Mouse (Mus musculus): Measurements from ENCODE around the gene Zfp740.

Gene Zfp740

GRCm38 (mm10) chr15:102248812-102249191, 45.8 kb downstream of the Zfp740 start:
- no peak for DNase-seq

- DNase-seq = peak; percentile 56 to 70
These were observed 46.2 kb downstream of the Zfp740 start for GRCm38 (mm10) chr15:102249251-102249691.

DNA sequence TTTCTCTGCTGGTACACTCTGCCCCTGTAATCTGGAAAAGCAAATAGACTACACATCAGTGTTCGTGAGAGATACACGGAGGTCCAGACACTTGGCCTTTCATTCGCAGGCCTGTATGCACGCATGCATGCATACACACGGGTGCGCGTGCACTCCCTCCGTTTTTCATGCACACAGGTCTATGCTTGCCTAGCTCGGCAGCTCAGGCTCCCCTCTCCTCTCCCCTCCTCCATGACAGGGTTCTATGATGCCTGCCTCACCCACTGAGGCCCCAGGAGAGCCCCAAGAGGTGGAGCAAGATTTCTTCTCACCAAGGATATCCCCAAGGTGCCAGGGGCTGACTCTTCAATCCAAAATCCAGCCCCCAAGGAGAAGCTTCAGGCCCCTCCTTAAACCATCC, 46.9 kb downstream of the Zfp740 start:
- no peak for DNase-seq

GRCm38 (mm10) chr15:102250521-102250920, 47.5 kb downstream of the Zfp740 start:
- DNase-seq = no peak

GRCm38 (mm10) chr15:102255547-102256255, 52.7 kb downstream of the Zfp740 start:
- peak; percentile 75 to 89 for DNase-seq

- no peak for DNase-seq
These were observed 53.6 kb downstream of the Zfp740 start for GRCm38 (mm10) chr15:102256431-102257201.

DNA sequence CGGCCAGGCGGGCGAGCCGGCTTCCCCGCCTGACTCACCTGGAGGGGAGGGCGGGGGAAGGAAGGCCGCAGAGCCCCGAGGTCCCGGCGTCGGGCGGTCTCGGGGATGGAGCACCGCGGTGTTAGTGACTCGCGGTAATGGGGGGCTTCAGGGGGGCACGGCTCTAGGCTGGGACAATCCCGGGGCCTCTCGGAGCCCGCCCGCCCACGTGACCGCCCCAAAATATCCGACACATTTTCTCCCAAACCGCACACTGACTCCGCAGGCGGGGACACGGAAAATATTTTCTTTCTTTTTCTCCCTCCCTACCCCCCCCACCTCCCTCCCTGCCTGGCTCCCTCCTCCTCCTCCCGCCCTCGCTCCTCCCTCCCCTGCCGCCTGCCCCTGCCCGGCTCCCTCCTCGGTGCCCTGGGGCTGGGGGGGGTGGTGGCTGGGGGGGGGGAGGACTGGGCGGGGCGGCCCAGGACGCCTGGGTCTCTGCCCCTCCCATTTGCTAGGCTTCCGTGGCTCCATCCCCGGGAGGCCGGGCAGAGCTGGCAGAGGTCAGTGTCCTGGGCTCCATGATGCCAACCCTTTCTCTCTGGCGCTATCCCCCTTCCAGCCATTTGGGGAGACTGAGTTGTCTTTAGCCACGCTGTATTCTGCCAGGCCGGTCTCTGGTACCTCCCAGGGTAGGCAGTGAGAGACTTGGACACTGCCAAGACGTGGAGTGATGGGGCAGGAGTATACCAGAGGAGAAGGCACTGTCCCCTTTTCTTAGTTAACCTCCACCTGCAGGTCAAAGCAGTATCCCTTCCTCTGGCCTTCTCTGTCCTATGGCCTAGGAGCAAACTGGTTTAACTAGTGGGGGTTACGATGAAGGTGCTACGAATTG, 54.4 kb downstream of the Zfp740 start, which contains the start of gene Rarg:
Gene Rarg, minus strand, starts transcription at position 316 of the 874 bp plus-strand sequence.
- DNase-seq = peak; percentile 74 to 81

DNA sequence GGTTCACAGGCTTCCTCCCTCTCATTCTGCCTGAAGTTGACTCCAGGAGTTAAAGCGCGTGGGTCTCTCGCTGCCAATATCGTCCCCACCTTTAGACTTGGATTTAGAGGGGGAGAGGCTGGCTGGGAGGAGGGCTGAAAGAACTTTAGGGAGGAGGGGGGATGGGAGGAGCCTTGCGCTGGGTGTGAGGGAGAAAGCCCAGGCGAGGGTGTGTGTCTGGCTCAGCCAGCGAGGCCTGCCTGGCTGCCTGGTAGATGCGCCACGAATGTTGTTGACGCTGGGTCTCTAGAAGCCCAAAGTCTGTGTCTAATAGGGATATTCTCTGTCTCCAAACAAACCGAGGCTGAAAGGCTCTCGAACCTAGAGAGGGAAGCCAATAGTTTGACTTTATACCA, 55.0 kb downstream of the Zfp740 start:
- DNase-seq = peak; percentile 76 to 82

DNA sequence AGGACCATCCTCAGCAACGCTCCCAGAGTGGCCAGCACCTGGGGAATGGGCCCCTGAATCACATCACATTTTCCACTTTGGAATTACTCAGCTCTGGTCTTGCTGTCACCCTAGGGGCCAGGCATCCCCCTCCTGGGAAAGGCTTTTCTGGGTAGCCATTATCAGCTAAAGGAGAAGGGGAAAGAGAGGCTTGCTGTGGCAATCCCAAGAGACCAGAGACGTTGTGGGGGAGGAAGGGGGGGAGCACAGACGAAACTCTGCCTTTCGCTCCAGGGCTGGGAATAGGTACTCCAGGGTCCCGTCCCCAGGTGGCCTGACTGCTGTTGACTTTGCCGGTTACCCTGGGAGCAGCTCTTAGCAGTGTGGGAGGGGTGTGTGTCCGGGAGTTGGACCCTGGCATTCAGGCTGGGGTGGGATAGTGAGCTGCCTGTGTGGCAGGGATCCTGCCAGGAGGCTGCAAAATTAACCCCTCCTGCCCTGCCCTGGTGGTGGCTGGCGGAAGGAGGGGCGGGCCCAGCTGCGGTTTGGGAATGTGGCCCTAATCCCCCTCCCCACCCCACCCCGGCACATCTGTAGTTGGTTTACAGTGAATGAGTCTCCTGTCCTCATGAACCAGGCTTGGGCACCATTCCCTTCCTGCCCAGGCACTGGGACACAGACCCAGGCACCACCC, 55.7 kb downstream of the Zfp740 start:
- no peak for DNase-seq

GRCm38 (mm10) chr15:102262582-102262981, 59.5 kb downstream of the Zfp740 start:
- no peak for DNase-seq

- DNase-seq = no peak
These were observed 60.0 kb downstream of the Zfp740 start for GRCm38 (mm10) chr15:102263037-102263436.
